Mouse (Mus musculus) ZHBTc4 (cell line): Measurements from ENCODE around the gene Zfp987.
A peak's percentile ranks its signal among the peaks of the same experiment; 100 is the strongest.
"Not testable (repeated sequence)": the region's sequence is repeated elsewhere in the genome, so short reads cannot be mapped to it uniquely, and the experiment has no call there.

ENCODE experiments used
- DNase-seq: peaks from one replicate; pipeline ENCODE4 v3.0.0-alpha.2; 2011; ENCODE audit warnings: low read depth, low spot score

Zfp987 gene

GRCm38 (mm10) chr4:146096998-146097397 is at the start of gene Zfp987:
Gene Zfp987 (plus strand): TSS chr4:146097298.
- not testable (repeated sequence) for DNase-seq

- DNase-seq: peak; percentile 16
Observed at GRCm38 (mm10) chr4:146052536-146052935, 44.6 kb upstream of the Zfp987 start.

- DNase-seq: peak; percentile 9
Observed at GRCm38 (mm10) chr4:146053445-146053844, 43.7 kb upstream of the Zfp987 start.

- DNase-seq: peak; percentile 40
Observed at GRCm38 (mm10) chr4:146055335-146055734, 41.8 kb upstream of the Zfp987 start.

- DNase-seq: peak; percentile 57
Observed at GRCm38 (mm10) chr4:146058646-146059045, 38.5 kb upstream of the Zfp987 start.

GRCm38 (mm10) chr4:146059078-146059477 is 38.0 kb upstream of the Zfp987 start:
- DNase-seq: peak; percentile 6

GRCm38 (mm10) chr4:146059974-146060693 is 37.0 kb upstream of the Zfp987 start:
- peak; percentile 18 for DNase-seq

GRCm38 (mm10) chr4:146061082-146061481 is 36.0 kb upstream of the Zfp987 start:
- not testable (repeated sequence) for DNase-seq

GRCm38 (mm10) chr4:146062021-146062420 is 35.1 kb upstream of the Zfp987 start:
- peak; percentile 3 for DNase-seq

GRCm38 (mm10) chr4:146063001-146063400 is 34.1 kb upstream of the Zfp987 start:
- peak; percentile 0 for DNase-seq

GRCm38 (mm10) chr4:146063621-146064020 is 33.5 kb upstream of the Zfp987 start:
- DNase-seq: not testable (repeated sequence)

GRCm38 (mm10) chr4:146064807-146065206 is 32.3 kb upstream of the Zfp987 start:
- DNase-seq: peak; percentile 0

- peak; percentile 99 for DNase-seq
Observed at GRCm38 (mm10) chr4:146066932-146067580, 30.0 kb upstream of the Zfp987 start.

- peak; percentile 91 for DNase-seq
Observed at GRCm38 (mm10) chr4:146067594-146067993, 29.5 kb upstream of the Zfp987 start.

GRCm38 (mm10) chr4:146073264-146073663 is 23.8 kb upstream of the Zfp987 start:
- not testable (repeated sequence) for DNase-seq

- peak; percentile 64 for DNase-seq
Observed at GRCm38 (mm10) chr4:146101448-146101847, 4.3 kb downstream of the Zfp987 start.

GRCm38 (mm10) chr4:146156524-146156923 is 59.4 kb downstream of the Zfp987 start, which contains the start of gene Zfp600:
Gene Zfp600 (plus strand): TSS chr4:146156824.
- DNase-seq: not testable (repeated sequence)

- DNase-seq: peak; percentile 2
Observed at GRCm38 (mm10) chr4:146162893-146163292, 65.8 kb downstream of the Zfp987 start.

- DNase-seq: peak; percentile 3
Observed at GRCm38 (mm10) chr4:146167202-146167832, 70.2 kb downstream of the Zfp987 start.

GRCm38 (mm10) chr4:146167879-146168532 is 70.9 kb downstream of the Zfp987 start:
- peak; percentile 57 for DNase-seq

GRCm38 (mm10) chr4:146168730-146169215 is 71.7 kb downstream of the Zfp987 start:
- DNase-seq: not testable (repeated sequence)
